Mouse (Mus musculus) kidney, adult 11 months (tissue): ENCODE data around the gene Gpn3.

ENCODE experiments used
- DNase-seq: peaks from one replicate; pipeline ENCODE4 v3.0.0; 2022

The Gpn3 gene

GRCm38 (mm10) chr5:122391178-122391785 is 19.6 kb downstream of the Gpn3 start:
- no peak for DNase-seq

DNA sequence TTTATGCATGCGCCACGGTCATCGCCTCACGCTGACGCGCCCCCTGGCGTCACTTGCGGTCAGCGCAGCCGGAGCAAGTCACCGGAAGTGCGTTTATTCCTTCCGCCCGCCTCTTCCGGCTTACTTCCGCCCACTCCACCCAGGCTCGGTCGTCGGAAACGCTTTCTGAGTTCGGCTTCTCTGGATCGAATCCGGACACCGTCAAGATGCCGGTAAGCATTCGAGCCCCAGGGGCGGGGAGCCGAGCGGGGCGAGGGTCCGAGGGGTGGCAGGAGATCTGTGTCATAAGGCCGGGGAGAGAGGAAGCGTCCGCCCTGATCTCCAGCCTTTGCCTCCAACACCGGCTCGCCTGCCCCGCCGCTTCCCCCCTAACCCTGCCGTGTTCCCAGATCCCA is 20.1 kb downstream of the Gpn3 start, which contains the start of gene Arpc3:
Gene Arpc3, plus strand, starts transcription at position 93 of the 395 bp plus-strand sequence.
- peak; percentile 84 for DNase-seq

DNA sequence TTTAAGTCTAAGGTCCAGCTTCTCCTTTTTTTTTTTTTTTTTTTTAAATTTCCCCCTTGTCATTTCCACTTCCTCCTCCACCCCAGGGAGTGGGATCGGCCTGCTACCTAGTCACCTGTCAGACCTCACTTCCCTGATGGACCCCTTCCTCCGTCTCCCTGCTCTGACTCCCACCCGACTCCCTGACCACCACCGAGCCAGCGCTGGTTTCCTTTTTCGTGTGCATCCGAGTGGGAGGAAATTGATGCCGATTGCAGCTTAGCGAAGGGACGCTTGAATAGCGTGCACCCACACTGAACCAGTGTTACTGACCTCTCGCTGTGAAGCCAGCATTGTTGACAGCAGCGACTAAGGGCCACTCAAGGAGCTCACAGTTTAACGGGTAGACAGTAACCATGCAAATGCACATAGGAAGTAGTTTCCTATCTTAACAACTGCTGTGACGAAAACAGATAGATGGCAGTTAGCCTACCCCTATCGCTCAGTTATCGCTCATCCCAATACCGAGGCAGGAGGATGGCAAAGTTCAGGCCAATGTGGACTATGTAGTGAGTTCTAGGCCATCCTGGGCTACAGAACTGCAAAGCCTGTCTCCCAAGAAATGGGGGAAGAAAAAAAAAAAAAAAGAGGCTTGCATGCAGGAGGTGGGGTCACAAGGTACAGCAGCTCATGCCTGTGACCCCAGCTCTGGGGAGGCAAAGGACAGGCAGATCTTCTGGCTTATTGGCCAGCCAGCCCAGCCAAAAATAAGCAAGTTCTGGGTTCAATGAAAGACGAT is 20.7 kb downstream of the Gpn3 start:
- DNase-seq = no peak

GRCm38 (mm10) chr5:122393887-122394286 is 22.2 kb downstream of the Gpn3 start:
- DNase-seq = no peak

DNA sequence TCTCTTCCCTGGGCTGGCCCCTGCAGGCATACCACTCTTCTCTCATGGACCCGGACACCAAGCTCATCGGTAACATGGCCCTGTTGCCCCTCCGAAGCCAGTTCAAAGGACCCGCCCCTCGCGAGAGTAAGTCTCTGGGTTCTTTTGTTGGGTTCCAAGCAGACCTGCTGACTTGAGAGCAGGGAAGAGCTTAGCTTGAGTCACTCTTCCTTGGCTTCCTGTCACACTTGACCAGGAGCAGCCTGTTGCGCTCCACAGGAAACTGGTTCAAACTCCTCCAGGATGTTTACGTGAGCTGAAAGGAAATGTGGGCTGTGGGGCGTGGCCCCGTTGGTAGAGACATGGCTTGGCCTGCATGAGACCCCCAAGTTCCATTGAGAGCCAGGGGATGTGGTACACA is 25.1 kb downstream of the Gpn3 start:
- DNase-seq = peak; percentile 68

GRCm38 (mm10) chr5:122397495-122397894 is 25.8 kb downstream of the Gpn3 start:
- DNase-seq = no peak

DNA sequence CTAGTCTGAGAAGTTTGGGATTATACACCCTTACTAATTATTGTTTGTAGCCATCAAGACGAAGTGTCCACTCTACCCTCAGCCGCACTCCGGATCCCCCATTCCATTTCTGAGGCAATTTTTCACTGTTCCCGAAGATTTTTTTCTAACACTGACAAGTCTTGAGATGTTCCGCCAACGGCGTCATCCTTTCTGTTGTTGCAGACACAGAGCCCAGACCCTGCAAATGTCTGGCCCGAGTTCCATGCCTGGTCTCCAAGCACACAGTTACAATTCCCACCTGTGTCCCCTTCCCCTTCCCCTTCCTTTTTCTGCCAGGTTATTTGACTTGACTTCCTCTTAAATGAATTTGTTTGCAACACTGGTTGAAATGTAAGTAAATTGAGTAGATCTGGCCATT is 28.2 kb downstream of the Gpn3 start:
- no peak for DNase-seq

- peak; percentile 78 for DNase-seq
These were observed 29.1 kb downstream of the Gpn3 start for GRCm38 (mm10) chr5:122400628-122401302.

- peak; percentile 56 for DNase-seq
These were observed 29.6 kb downstream of the Gpn3 start for GRCm38 (mm10) chr5:122401303-122401640.

DNA sequence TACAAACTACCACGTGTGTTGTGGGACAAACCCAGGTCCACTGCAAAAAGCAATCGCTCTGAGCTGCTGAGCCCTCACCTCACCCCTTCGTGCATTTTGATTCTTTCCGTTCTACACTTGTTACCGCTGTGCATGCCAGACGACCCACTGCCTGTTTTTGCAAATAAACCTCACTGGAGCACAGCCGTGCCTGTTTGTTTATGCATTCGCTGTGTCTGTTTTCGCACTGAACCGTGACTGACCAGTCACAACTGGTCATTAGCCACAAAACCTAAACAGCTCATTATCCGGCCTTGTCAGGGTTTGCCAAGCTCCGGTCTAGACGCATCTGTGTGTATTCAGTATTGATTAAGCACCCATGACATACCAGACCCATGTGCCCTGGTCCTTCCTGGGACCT is 30.5 kb downstream of the Gpn3 start:
- no peak for DNase-seq

DNA sequence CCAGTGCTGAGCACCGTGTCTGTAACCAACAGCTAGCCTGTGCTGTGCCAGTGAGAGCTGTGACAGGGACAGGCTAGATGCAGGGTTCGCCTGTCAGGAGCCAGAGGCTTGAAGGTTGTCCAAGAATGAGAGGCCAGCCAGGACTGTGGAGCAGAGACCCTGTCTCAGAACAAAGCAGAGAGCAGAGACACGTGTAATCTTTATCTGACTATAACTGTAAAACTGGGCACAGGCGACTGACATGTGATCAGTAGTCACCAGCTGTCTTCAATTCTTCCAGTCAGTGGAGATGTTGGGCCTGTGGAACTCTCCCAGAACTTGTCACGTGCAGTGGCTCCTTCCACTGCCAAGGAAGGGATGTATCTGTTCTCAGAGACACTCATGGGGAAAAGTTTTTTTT is 31.1 kb downstream of the Gpn3 start:
- no peak for DNase-seq

DNA sequence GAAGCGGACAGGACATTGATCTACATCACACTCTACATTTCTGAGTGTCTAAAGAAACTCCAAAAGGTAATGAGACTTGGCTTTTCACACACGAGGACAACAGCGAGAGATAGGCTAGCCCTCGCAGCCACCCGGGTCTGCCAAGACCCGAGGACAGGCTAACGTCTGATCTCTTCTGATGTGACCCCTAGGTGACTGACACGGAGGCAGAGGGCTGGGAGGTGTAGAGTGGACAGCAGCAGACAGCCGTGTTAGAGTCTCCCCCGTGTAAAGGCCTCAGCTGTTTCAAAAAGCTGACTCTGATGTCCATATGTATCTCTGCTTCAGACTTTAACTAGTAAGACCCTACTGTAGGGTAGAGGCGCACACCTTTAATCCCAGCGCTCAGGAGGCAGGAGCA is 31.7 kb downstream of the Gpn3 start:
- DNase-seq = no peak

DNA sequence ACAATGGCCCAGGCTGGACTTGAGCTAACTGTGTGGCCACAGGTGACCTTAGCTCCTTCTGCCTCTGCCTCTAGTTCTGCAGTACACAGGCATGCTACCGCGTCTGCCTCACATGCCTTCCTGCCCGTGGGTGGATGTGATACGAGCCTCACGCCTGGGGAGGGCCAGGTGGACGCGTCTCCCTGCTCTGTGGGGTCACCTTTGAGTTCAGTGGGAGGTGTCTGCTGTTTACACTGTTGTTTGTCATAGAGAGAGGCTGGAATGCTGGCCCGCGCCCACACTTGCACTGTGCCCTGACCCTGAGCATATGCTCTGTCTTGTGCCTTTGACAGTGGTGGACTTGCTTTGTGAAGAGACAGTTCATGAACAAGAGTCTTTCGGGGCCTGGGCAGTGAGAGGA is 33.9 kb downstream of the Gpn3 start:
- DNase-seq = no peak

GRCm38 (mm10) chr5:122409692-122410645 is 38.3 kb downstream of the Gpn3 start:
- DNase-seq = no peak

DNA sequence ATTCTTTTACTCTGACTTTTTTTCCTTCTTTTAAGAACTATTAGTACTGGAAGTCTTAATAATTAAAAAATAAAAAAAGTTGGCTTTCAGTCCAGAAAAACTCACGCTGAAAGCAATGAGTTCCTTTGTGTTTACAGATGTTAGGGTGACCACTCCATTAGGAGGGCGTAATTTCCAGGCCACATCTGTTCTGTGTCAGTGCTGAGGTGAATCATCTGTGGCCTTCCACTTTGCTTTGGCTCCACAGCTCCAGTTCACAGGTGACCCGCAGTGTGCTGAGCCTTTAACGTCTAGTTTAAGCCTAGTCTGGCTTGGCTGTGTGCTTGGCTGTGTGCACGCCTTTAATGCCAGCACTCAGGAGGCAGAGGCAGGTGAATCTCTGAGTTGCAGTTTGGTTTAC is 40.2 kb downstream of the Gpn3 start:
- no peak for DNase-seq

DNA sequence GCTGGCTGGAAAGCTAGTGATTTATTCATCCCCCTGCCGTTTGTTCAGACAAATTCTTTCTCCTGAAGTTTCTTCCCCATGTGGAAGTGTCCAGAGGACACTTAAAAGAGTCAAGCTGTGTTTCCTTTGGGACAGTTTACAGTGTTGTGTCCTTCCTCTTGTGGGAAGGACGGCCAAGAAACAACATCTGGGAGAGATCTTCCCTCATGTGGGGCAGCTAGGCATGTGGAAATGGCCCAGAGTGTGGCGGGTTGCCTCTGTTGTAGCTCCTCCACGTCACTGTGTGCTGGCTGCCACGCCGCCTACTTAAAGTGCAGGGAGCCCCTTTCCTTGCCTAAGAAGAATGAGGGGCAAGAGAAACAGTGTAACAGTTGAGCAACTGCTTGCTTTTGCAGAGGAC is 41.1 kb downstream of the Gpn3 start:
- DNase-seq = no peak

DNA sequence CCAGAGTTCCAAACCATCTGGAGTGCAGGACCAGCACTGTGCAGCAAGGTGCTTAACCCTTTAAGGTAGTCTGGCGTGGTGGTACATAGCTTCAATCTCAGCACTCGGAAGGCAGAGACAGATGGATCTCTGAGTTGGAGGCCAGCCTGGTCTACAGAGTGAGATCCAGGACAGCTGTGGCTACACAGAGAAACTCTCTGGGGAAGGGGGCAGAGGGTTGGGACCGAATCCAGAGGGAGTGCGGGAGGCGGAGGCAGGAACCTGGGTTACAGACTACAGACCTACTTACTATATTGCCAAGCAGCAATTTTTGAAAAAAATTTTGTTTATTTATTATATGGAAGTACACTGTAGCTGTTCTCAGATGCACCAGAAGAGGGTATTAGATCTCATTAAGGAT is 42.7 kb downstream of the Gpn3 start:
- DNase-seq = no peak

DNA sequence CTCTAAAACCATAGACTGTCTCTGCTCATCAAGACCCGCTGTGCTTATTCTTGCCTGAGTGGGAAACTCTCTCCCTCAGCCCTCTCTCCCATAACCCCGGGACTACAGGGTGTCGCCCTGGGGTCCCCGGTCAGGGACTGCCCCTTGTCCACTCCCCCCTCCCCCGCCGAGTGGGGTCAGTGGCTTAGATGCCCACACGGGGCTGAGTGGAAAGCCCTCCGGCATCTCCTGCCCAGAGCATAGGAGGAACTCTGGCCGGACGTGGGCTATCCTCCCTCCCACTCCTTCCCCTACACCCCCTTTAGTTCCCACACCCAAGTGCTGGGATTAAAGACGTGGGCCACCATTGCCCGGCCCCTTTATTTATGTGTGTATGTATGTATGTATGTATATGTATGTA is 43.8 kb downstream of the Gpn3 start:
- DNase-seq = no peak

GRCm38 (mm10) chr5:122420676-122421075 is 49.0 kb downstream of the Gpn3 start:
- peak; percentile 91 for DNase-seq

GRCm38 (mm10) chr5:122421271-122422068 is 49.8 kb downstream of the Gpn3 start, which contains the start of gene Anapc7:
Gene Anapc7, plus strand, starts transcription at chr5:122421693.
- DNase-seq = peak; percentile 27

DNA sequence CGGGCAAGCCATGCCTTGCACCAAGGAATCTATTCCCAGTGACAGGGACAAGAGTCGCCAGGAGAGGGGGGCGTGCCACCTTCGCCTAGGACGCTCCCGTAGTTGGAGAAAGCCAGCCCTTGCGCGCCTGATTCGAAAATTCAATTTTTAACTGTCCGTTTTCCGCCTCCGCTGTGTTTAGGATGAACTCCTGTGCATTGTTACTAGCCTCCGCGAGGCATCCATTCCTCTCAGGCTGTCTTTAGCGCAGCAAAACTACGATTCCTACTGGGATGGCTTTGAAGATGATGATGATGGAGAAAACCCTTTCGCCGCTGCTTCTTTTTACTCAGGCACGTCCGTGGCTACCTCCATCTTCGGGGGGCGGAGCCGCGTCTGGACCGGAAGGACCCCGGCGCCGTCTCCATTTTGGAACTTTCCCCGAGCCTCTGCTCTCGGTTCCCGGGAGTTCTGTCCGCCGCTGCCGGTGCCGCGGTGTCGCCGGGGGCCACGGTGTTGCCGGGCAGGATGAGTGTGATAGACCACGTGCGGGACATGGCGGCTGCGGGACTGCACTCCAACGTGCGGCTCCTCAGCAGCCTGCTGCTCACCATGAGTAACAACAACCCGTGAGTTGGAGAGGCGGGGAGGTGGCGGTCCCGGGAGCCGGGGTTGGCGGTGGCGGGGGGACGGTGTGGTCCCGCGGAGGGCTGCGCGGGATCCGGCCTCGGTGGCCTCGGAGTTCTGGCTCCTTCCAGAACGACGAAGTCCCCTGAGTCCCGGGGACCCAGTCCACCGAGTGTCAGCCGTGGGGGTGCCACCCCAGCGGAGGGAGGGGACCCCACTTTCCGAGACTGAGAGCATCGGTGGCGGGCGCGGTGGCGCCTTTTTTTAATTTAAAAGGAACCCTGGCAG is 50.6 kb downstream of the Gpn3 start:
- DNase-seq = peak; percentile 87
